Mouse (Mus musculus): Measurements from ENCODE around the gene Cr2.
"Not testable (repeated sequence)": the region's sequence is repeated elsewhere in the genome, so short reads cannot be mapped to it uniquely, and the experiment has no call there.

Gene Cr2

DNA sequence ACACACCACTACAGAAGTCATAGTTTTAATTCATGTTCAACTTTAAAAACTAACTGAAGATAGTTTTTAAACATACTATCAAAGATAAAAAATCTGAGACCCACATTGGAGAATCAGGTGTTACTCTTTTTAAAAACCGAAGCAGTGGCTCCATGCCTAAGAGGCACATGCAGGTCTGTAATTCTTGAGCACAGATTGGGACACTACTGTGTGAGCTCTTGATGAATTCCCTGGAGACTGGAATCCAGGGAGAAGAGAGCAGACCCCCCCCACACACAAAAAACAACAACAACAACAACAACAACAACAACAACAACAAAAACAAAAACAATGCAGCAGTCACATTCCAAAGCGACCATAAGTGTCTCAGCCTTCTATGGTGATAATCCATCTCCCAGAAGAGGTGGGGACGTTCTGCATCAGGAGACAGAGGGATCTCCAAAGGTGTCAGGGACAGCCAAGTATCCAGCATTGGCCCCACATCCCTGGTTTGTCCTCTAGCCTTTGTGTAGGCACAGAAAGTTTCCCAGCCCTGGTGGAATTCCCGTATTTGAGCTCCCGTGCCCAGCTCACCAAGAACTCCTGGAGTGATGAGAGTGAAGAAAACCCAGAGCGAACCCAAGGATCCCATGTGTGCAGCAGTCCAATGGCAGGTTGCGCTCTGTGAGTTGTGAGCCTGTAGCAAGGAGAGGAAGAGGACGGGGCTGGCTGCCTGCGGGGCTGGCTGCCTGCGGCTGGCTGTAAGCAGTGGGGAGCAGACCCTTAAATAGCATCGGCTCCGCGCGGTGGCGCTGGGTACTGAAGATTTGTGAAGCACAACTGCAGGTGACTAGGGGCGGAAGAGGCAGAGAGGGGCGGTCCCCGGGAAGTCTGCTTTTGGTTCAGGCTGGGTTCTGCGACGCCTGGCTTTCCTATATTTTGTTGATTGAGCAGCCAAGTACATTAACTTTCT, at the start of gene Cr2:
Gene Cr2, minus strand, starts transcription at position 737 of the 952 bp plus-strand sequence.
- DNase-seq (ENCODE audit: low read depth) = peak; percentile 20

DNA sequence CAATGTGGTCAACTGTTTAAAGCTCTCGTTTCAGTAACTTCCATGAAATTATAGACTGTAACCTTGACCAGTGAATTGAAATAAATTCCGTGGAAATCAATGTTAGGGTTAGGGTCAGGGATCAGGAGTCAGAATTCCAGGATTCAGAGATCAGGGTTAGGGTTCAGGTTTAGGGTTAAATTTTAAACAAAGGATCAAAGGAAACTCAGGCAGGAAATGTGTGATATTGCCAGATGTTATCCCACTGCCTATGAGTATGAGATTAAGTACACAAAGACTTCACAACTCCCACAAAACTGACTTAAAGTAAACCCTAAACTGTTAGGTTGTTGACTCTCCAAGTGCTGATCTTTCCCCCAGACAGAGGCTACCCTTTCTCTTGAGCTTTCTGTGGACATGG, 45.3 kb upstream of the Cr2 start:
- DNase-seq (ENCODE audit: low read depth) = no peak

DNA sequence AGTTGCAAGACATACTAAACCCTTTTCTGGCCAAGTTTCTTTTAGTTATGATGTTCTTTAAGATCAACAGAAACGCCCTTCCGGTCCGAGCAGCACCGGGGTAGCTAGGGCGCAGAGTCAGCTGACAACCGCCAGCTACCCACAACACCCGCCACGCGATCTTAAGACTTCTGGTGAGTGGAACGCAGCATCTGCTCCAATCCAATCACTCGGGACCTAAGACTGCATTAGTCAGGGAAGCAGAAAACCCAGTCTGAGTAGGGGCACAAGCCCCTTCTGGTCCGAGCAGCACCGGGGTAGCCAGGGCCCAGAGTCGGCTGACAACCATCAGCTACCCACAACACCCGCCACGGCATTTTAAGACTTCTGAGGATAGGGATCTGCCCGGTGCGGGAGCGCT, 36.3 kb upstream of the Cr2 start:
- DNase-seq (ENCODE audit: low read depth) = not testable (repeated sequence)

DNA sequence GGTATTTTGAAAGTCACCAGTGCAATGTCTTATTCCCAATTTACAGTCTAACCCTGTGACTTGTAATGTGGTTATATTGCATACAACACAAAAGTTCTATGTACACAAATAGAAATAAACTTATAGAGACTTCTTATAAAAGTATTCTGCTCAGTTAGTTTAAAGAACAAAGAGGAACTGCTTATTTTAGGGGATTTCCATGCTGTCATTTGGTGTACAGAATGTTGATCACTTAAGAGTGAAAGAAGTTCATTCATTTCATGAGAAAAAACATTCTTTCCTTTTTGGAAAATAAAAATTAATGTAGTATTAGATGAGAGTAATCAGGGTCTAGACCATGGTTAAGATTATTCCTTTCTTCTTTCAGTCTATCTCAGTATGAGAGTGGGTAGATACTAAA, 8.2 kb upstream of the Cr2 start:
- no peak for DNase-seq (ENCODE audit: low read depth)

DNA sequence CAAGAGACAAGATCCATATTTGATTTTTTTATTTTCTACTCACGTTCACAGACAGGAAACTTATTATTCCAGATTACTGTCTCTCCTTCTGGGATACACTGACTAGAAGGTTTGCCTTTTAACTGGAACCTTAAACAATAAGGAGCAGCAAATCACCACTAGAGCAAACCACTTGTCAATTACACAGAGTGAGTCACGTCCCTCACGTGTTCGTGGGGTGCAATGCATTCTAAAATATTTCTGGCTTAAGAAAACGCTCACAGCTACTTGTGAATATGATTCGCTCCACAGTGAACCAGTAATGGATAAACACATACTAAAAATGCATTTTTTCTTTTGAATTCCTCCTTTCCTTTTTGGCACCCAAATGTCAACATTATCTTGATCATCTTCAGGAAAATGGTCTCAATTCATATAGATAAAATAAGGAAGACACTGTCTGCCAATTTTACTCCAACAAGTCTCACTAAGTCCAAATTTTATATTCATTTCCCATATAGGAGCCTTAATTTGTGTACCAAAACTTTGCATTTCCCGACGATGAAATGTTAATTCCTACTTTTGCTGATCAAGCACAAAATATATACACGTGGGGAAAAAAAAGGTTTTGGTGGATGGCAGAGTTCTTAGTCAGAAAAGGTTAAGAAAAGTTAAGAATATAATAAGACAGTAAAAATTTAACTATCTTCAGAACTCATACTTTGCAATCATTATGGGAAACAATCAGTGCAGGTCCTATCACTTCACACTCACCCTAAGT, 11.3 kb downstream of the Cr2 start:
- DNase-seq (ENCODE audit: low read depth) = no peak

DNA sequence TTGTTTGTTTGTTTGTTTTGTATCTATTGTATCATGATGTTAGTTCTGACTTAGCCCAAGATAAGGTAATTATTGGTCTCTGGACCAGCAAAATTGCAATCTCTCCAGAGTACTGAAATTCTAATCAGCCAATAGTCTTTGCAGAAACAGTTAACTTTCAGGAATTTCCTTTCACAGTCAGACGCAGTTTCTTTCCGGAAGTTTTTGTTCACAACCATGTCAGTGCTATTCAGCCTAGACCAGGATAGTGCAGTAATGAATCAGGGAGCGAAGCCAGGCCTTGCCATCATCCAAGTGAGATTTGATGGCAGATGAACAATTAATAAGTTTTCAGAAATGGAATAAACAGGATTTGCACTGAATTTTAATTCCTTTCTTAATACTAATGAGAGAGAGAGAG, 44.4 kb downstream of the Cr2 start:
- DNase-seq (ENCODE audit: low read depth) = no peak

DNA sequence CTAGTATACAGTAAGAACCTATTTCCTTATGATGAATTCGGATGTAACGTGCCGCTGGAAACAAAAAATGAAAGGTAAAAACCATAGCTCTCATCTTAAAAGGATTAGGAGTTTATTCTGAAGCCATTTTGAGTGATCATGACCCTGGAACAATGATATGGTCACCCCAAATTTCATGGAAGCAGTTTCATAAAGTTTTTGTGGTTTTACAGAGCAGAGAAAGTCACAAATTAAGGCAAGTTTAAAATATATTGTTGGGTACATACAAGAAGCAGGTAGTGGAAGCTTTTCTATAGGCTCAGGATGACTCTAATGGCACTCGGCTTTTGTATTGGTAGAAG, 44.9 kb downstream of the Cr2 start:
- no peak for DNase-seq (ENCODE audit: low read depth)

DNA sequence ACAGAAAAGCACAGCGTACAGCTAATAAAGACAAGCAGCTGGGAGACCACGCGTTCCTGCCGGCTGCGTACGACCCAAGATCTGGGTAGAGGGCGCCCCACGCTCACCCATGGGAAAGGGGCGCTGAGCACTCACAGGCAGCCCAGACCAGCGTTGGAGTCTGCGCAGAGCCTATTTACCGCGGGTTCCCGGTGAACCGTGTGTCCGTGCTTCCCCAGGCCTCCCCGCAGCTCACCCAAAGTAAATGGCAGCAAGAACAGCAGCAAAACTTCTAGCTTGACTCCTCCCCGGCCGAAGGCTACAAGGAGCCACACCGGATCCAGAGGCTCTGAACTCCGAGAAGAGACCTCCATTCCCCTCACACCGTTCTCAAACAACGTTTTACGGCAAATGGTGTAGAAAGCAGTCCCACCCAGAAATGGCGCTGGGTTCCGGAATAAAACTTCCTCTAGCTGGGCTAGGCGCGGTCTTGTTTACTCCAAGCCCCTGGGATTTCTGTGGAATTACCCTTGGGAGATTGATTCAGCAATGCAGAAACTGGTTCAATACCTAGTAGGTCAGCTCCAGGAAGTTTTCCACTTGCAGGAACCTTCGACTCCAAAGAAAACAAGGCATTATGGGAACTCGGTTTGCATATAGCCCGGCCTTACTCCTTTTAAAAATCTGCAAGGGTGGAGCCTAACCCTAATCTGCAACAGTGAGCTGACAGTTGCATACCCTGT, 45.4 kb downstream of the Cr2 start, which contains the start of gene Cr1l:
Gene Cr1l, minus strand, starts transcription at position 634 of the 722 bp plus-strand sequence.
- DNase-seq (ENCODE audit: low read depth) = peak; percentile 86

DNA sequence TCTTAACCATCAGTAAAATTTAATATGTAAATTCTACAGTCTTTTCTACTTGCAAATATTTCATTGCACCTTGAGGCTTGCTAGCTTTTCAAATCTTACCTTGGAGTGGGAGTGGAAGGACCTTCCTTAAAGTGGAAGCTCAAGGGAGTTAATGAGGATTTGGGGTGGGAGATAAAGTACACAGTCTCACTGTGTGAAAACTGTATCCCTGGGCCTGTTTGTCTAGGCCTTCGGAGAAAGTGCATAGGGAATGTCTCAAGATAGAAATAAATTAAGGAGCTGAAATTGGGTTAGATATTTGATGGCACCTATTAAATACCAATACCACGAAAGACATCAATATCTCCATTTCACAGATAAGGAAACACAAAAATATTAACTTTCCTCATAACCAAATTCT, 46.0 kb downstream of the Cr2 start:
- DNase-seq (ENCODE audit: low read depth) = peak; percentile 28

DNA sequence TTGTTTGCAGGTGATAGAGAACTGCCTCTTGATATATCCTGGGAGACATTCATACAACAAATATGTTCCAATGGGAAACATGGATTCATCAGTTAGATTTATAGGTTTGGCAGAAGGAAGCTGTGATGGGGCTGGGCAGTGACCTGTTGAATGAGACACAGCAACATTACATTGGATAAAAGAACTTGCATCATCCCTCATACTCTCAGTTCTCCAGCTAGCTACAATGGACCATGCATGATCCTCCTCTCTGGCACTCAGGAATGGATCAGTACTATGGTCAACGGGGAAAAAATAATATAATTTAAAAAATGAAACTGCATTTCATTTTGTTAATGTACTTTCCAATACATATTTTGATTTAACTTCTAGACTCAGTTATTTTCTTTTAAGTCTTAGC, 46.6 kb downstream of the Cr2 start:
- DNase-seq (ENCODE audit: low read depth) = no peak

DNA sequence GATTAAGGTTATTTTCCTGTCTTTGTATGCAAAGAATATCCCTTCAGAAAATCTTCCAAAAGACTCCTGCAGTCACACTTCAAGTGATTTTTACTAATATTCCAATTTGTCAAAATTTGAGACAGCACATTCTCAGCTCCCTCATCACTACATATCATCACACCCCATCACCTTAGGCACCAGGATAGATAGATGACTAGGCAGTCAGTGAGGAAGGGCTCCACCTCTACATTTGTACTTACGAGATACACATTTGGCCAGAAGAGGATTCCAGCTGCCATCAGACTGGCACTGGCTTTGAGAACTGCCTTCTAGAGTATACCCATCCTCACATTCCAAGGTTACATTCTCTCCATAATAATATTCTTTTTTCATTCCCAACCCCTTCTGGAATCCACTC, 62.1 kb downstream of the Cr2 start:
- no peak for DNase-seq (ENCODE audit: low read depth)

DNA sequence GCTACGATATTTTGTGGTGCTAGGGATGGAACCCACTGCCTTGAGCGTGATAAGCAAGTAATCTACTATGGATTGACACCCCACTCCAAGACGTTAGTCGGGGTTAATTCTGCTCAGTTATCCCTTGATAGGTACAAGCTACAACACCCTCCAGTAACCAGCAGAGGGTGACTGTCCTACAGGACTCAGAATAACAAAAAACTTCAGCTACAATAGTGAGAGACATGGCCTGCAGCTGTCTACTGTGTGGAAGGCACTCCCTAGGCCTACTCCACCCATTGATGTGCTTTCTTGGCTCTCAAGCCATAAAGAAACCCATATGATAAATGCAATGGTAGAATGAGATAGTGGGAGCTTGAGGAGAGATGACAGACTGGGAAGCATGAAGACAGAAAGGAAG, 62.9 kb downstream of the Cr2 start:
- DNase-seq (ENCODE audit: low read depth) = no peak

DNA sequence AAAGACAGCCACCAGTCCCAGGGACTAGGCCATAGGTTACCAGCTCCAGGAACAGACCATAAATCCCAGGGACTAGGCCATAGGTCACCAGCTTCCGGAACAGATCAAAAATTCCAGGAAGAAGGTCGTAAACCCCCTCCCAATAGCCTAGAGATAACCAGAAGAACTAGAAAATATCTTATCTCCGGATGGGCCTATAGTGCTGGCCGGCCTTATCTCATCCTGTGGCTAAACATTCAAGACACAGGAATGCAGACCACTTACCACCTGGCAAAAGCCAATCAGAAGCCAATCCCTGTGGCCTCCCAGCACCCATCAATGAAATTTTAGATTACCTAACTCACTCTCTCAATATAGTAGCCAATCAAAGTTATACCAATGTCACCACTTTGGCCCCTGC, 75.8 kb downstream of the Cr2 start:
- DNase-seq (ENCODE audit: low read depth) = no peak

DNA sequence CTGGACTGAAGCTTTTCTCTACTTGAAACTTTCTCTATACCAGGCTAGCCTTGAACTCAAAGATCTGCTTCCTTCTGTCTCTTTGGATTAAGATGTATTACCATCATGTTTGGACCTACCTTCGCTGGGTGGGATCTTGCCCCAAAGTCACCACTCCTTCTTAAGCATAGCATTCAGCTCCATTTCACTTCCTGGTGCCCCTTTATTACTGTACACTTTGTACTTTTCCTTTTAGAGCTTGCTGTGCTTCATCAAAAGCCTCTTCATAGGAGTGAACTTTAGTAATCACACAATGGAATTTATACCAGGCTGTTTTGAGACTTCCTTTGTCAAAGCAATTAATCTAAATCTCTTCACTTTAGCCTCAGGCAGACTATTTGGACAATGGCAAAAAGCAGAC, 78.5 kb downstream of the Cr2 start:
- no peak for DNase-seq (ENCODE audit: low read depth)

DNA sequence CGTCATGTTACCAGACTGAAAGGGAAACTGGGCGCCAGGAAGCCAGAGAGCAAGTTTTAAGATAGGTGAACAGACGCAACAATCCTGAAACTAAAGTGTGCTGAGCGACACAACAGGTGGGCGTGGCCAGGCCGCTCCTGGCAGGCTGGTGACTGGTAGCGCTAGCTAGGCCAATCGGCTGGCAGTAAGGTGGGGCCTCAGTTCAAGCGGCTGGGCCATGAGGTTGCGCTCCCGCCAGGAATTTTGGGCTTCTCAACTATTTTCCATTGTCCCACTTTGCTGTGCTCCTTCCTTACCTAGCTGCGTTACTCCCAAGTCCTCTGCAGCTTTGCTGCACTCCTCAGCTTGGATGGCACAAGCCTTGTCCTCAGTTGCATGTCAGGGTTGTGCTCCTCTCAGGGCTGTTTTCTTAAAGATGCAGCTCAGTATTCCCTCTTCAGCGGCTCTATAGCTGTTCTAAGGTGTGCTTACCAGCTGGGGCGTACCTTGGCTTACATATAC, 84.2 kb downstream of the Cr2 start, which contains the start of gene Cd46:
Gene Cd46, minus strand, starts transcription at position 30 of the 501 bp plus-strand sequence.
- peak; percentile 78 for DNase-seq (ENCODE audit: low read depth)

DNA sequence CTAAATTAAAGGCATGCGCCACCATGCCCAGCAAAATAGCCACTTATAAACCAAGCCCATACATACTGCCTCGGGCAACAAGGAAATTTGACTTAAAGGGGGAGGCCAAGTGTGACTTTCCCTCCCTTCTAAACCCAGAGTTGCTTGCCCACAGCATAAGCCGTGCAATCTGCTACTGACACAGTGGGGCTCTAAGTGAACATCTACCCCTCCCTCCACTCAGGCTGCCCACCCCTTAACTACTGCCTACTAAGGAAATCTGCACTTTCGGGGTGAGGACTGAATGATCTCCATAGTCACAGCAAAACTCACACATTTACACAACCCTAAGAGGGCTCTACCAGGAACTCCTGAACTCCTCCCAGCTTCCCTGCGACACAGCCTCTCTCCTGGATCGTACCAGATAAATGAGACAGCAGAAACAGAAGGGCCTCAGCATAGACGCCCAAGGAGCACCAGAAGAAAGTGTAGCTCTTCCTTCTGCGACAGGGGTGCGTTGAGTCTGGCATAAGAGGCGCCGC, 84.8 kb downstream of the Cr2 start:
- no peak for DNase-seq (ENCODE audit: low read depth)
